Mouse (Mus musculus) heart, embryonic 11.5 days (tissue): ENCODE measurements around the gene Ovol1. TPM values are rescaled to one million over a fixed set of nuclear protein-coding genes. Genes with fewer than 3 reads are reported as not detected.

ENCODE experiments used
- ATAC-seq: fragments of 200-750 bp; cut with Nextera tagmentation; replicated peaks from 2 replicates; pipeline ENCODE4 v1.8.0; 2017; ENCODE audit warnings: moderate library complexity; ENCODE audit not compliant: insufficient number of reproducible peaks, low FRiP score, low TSS enrichment
- H3K27ac ChIP-seq: fragments of 300-500 bp; sonication (generic); 2 replicates; pipeline ENCODE4 v1.5.1; 2014; ENCODE audit warnings: mild to moderate bottlenecking, low read depth, low read length
- H3K27me3 ChIP-seq: fragments of 300-500 bp; sonication (generic); 2 replicates; pipeline ENCODE4 v1.6.1; 2014; ENCODE audit warnings: mild to moderate bottlenecking, low read length, mixed read lengths; ENCODE audit not compliant: control insufficient read depth, insufficient read depth
- H3K36me3 ChIP-seq: fragments of 300-500 bp; sonication (generic); 2 replicates; pipeline ENCODE4 v1.6.1; 2014; ENCODE audit warnings: mild to moderate bottlenecking, low read length, moderate library complexity, mixed read lengths; ENCODE audit not compliant: control insufficient read depth, insufficient read depth
- H3K4me1 ChIP-seq: fragments of 300-500 bp; sonication (generic); 2 replicates; pipeline ENCODE4 v1.6.1; 2014; ENCODE audit warnings: low read length; ENCODE audit not compliant: control insufficient read depth, insufficient read depth
- H3K4me2 ChIP-seq: fragments of 300-500 bp; sonication (generic); 2 replicates; pipeline ENCODE4 v1.6.1; 2014; ENCODE audit warnings: mild to moderate bottlenecking, moderate library complexity
- H3K4me3 ChIP-seq: fragments of 300-500 bp; sonication (generic); 2 replicates; pipeline ENCODE4 v1.5.1; 2014; ENCODE audit warnings: low read depth, low read length
- H3K9ac ChIP-seq: fragments of 300-500 bp; sonication (generic); 2 replicates; pipeline ENCODE4 v1.6.1; 2014; ENCODE audit warnings: mild to moderate bottlenecking, low read depth, low read length, moderate library complexity
- H3K9me3 ChIP-seq: fragments of 300-500 bp; sonication (generic); replicated peaks from 2 replicates; pipeline ENCODE4 v1.6.1; 2016; ENCODE audit warnings: low read length; ENCODE audit not compliant: control insufficient read depth
- WGBS: fragments of 180-500 bp; shearing (Covaris S2); extraction: QIAGEN DNeasy Blood & Tissue Kit; methylation state at CpG from one replicate; pipeline ENCODE4 v1.1.7; 2014; ENCODE audit not compliant: insufficient replicate concordance; 5-methylcytosine and 5-hydroxymethylcytosine counted together
- polyA plus RNA-seq: library from polyadenylated mRNA; unstranded; fragments of >200 nt; fragmentation: Nextera tagmentation; extraction: Ambion mirVana; gene quantifications from 2 replicates; pipeline ENCODE4 v1.2.1, GENCODE M21; 2014

Gene Ovol1
- polyA plus RNA-seq, result 0.29 TPM in 1 of 2 replicates, not detected in the other

DNA sequence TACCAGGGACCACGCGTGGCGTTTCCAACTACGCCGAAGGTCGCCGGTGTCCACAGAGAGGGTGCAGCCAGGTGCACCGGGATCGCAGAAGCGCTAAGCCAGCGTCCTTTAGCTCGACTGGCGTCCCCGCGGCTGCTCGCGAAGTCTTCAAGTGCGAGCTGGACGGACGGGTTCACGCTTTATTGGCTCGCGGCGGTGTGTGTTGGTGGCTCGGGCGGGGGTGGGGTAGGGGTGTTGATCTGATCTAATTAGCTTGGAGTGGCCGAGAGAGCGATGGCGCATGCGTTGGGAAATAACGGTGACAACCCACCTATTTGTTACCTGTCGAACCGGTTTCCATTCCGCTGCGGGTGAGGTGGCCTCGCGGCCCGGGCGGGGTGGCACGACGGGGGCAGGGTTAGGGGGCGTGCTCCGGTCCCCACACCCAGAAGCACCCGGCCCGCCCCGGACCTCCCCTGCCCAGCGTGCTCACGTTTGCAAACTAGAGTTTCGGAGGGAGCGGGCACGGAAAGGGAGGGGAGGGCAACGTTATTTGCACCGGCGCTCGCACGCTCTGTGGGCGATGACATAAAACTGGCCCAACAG is at the start of gene Ovol1:
Gene Ovol1, minus strand, starts transcription at position 190 of the 585 bp plus-strand sequence.
- Histone ChIP-seq H3K4me2 (peak within 1 kb of the TSS; percentile 67), H3K36me3 (no peaks in the 10 kb centered on the region), H3K4me1 (peaks cover 12% of the 10 kb centered on the region), H3K9me3 (no peaks in the 10 kb centered on the region), H3K9ac (peak within 1 kb of the TSS; percentile 11; the same call in 1 of the 2 replicates), H3K4me3 (peak within 1 kb of the TSS; percentile 42), H3K27ac (no peak within 1 kb of the TSS), H3K27me3 (peaks cover 87% of the 10 kb centered on the region)
- no peak for ATAC-seq
- WGBS, result 2% methylated on average over 56 of the region's 57 CpGs

- ATAC-seq, result peak; percentile 88
- Histone ChIP-seq H3K27me3 (no peaks in the 10 kb centered on the region), H3K4me3 (peak within 1 kb of the TSS; percentile 69), H3K27ac (peak within 1 kb of the TSS; percentile 97), H3K4me2 (peak within 1 kb of the TSS; percentile 71), H3K9me3 (no peaks in the 10 kb centered on the region), H3K9ac (peak within 1 kb of the TSS; percentile 92), H3K4me1 (peaks cover 11% of the 10 kb centered on the region), H3K36me3 (peaks cover 13% of the 10 kb centered on the region)
- under 1% methylated on average over 51 of the region's 55 CpGs for WGBS
Observed at GRCm38 (mm10) chr19:5609547-5610404, 49.3 kb upstream of the Ovol1 start, which contains the start of gene Kat5. Kat5 (minus strand) TSS chr19:5610237.

GRCm38 (mm10) chr19:5609171-5609546 is 48.7 kb upstream of the Ovol1 start:
- Histone ChIP-seq H3K4me3 (peak overlapping the region; percentile 69), H3K36me3 (peaks cover 19% of the 10 kb centered on the region), H3K27ac (peak overlapping the region; percentile 97), H3K27me3 (no peaks in the 10 kb centered on the region), H3K4me1 (peaks cover 11% of the 10 kb centered on the region), H3K9ac (peak overlapping the region; percentile 92; the same call in 1 of the 2 replicates), H3K4me2 (peak overlapping the region; percentile 71), H3K9me3 (no peaks in the 10 kb centered on the region)
- WGBS, result 59% methylated on average over 10 of the region's 10 CpGs
- ATAC-seq, result no peak

GRCm38 (mm10) chr19:5608707-5609106 is 48.3 kb upstream of the Ovol1 start:
- ATAC-seq, result no peak
- peaks cover 11% of the 10 kb centered on the region for H3K4me1 ChIP-seq
- H3K27me3 ChIP-seq, result no peaks in the 10 kb centered on the region
- peaks cover 21% of the 10 kb centered on the region for H3K36me3 ChIP-seq
- H3K9ac ChIP-seq, result no peak overlapping the region
- H3K4me2 ChIP-seq, result peak overlapping the region; percentile 71
- WGBS, result 93% methylated on average over 13 of the region's 13 CpGs
- no peaks in the 10 kb centered on the region for H3K9me3 ChIP-seq
- H3K27ac ChIP-seq, result no peak overlapping the region
- H3K4me3 ChIP-seq, result peak overlapping the region; percentile 69

DNA sequence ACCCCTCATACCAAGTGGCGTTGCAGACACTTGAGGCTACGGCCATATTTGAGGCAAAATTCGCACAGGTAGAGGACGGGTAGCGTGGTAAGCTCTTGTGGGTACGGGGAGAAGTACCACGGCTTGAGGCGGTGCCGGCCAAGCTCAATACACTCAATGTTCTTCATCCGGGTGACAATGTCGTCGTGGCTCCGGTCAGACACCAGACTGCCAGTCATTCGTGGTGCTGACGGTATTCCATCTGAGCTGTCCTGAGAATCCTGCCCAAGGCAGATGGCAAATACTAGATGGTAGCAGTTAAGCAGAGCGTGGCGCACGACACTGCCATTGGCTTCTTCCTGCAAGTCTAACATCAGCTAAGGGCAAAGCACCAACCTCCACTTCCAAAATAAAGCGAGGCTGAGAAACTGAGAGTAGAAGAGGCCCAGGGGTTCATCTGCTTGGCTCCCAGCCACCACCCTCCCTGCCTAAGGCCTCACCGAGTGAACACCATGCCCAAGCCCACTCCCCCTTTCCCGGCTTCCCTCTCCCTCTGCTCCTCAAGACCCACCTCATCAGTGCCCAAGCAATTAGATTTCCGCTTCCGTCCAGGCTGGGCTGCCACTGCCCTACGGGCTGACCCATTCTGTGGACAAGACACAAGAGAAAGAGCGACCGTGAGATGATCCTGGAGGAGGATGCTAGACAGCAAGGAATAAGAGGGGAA is 47.4 kb upstream of the Ovol1 start:
- Histone ChIP-seq H3K4me1 (peaks cover 17% of the 10 kb centered on the region), H3K4me2 (no peak overlapping the region), H3K27ac (no peak overlapping the region), H3K9ac (no peak overlapping the region), H3K36me3 (peaks cover 21% of the 10 kb centered on the region), H3K9me3 (no peaks in the 10 kb centered on the region), H3K27me3 (no peaks in the 10 kb centered on the region), H3K4me3 (no peak overlapping the region)
- 94% methylated on average over 26 of the region's 26 CpGs for WGBS
- no peak for ATAC-seq

- Histone ChIP-seq H3K9me3 (no peaks in the 10 kb centered on the region), H3K27me3 (no peaks in the 10 kb centered on the region), H3K36me3 (peaks cover 21% of the 10 kb centered on the region), H3K4me1 (peaks cover 23% of the 10 kb centered on the region), H3K9ac (no peak overlapping the region), H3K4me2 (no peak overlapping the region), H3K27ac (no peak overlapping the region), H3K4me3 (no peak overlapping the region)
- no peak for ATAC-seq
- 76% methylated on average over 8 of the region's 8 CpGs for WGBS
Observed at GRCm38 (mm10) chr19:5606196-5606595, 45.8 kb upstream of the Ovol1 start.

- 92% methylated on average over 7 of the region's 7 CpGs for WGBS
- H3K4me2 ChIP-seq, result no peak overlapping the region
- no peaks in the 10 kb centered on the region for H3K27me3 ChIP-seq
- no peak for ATAC-seq
- H3K4me1 ChIP-seq, result peaks cover 18% of the 10 kb centered on the region
- peaks cover 21% of the 10 kb centered on the region for H3K36me3 ChIP-seq
- H3K9me3 ChIP-seq, result no peaks in the 10 kb centered on the region
- no peak overlapping the region for H3K4me3 ChIP-seq
- H3K27ac ChIP-seq, result no peak overlapping the region
- no peak overlapping the region for H3K9ac ChIP-seq
Observed at GRCm38 (mm10) chr19:5605126-5605525, 44.7 kb upstream of the Ovol1 start.

- WGBS, result 87% methylated on average over 7 of the region's 7 CpGs
- Histone ChIP-seq H3K27me3 (no peaks in the 10 kb centered on the region), H3K9ac (no peak overlapping the region), H3K9me3 (no peaks in the 10 kb centered on the region), H3K4me1 (peaks cover 14% of the 10 kb centered on the region), H3K4me2 (no peak overlapping the region), H3K27ac (no peak overlapping the region), H3K4me3 (no peak overlapping the region), H3K36me3 (peaks cover 21% of the 10 kb centered on the region)
- ATAC-seq, result no peak
Observed at GRCm38 (mm10) chr19:5603664-5604063, 43.2 kb upstream of the Ovol1 start.
